Mouse (Mus musculus): ENCODE measurements around the gene Defb45. TPM values are rescaled to one million over a fixed set of nuclear protein-coding genes. Genes with fewer than 3 reads are reported as not detected.
A peak's percentile ranks its signal among the peaks of the same experiment; 100 is the strongest.

Defb45 gene
- total RNA-seq (2015; ENCODE audit: low replicate concordance) (not detected in 2 replicates), total RNA-seq (2017; ENCODE audit: low replicate concordance) (not detected in 2 replicates)

DNA sequence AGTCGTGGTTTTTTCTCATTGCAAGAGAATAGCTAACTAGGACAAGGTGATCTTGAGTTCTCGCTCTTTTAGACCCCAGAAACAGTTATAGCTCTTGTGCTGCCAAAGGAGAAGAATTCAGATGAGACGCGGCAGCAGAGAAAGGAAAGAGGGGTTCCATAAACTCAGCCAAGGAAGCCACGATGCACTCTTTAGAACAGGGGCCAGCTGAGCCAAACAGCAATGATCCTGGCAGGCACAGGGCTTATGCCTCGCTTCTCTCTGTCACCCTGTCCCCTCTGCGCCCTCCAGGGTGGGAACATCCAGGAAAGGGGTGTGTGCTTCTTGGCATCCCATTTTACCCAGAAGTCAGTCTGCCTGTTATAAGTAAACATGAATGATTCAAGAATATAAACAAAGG, at the start of gene Defb45:
TSS of gene Defb45 (minus strand) at position 101 of the 400 bp plus-strand sequence.
- ATAC-seq (replicated peaks; ENCODE audit: low FRiP score, poor library complexity, severe bottlenecking): no peak

- ATAC-seq (replicated peaks; ENCODE audit: low FRiP score, poor library complexity, severe bottlenecking): no peak
Observed at GRCm38 (mm10) chr2:152639406-152640113, 40.4 kb upstream of the Defb45 start.

DNA sequence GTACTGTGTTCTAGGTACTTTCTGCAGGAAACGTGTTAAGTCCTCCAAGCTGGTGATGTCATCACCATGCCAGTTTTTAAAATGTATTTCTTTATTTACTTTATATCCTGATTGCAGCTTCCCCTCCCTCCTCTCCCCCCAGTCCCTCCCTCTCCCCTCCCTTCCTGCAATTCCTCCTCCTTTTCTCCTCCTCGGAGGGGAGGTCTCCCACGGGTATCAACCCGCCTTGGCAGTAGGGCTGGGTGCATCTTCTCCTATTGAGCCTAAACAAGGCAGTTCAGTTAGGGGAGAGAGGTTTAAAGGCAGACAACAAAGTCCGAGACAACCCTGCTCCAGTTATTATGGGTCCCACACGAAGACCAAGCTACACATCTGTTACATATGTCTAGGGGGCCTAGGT, 39.7 kb upstream of the Defb45 start:
- no peak for ATAC-seq (replicated peaks; ENCODE audit: low FRiP score, poor library complexity, severe bottlenecking)

DNA sequence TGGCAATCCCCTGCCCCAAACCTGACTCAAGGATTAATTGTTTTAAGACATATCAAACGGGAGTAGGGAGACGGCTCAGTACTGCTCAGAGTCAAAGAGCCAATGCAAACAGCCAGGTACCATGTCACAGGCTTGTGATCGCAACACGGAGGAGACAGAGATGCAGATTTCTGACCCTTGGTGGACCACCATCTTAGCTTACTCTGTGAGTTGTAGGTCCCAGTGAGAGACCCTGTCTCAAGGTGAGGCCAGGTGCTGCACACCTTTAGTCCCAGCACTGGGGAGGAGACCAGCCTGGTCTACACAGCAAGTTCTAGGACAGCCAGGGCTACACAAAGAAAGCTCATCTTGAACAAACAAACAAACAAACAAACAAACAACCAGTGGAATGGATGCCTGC, 38.2 kb upstream of the Defb45 start:
- ATAC-seq (replicated peaks; ENCODE audit: low FRiP score, poor library complexity, severe bottlenecking): no peak

- ATAC-seq (replicated peaks; ENCODE audit: low FRiP score, poor library complexity, severe bottlenecking): no peak
Observed at GRCm38 (mm10) chr2:152637006-152637322, 37.8 kb upstream of the Defb45 start.

DNA sequence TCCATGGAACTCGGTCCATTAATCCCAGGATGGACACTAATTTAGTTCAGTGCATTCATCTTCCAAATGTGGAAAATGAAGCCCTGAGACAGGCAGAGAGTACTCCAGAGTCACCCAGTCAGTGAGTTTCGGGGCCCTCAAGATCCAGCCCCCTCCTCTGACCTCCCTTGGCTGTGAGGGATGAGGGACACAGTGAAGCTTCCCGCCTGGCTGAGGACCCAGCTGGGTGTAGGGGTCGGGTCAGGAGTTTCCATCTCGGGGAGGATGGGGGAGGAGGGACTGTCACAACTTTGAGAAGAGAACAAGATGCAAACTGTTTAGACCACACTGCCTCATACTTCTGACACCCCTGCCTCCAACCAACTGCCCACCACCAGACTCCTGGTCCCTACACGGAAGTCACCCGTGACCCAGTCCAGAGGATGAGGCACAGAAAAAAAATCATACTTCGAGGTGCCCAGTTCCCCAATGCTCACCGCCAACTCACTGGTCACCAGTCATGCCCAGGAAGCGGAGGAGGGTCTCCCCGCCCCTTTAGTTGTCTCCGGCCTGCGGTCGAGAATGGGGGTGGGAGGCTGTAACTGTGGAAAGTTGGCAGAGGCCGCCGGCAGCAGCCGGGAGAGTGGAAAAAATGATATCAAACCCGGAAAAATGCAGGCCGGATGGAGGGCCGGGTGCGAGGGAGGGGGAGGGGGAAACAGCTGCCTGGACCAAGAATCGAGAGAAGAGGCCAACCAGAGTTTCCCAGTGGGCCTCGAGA, 37.2 kb upstream of the Defb45 start:
- no peak for ATAC-seq (replicated peaks; ENCODE audit: low FRiP score, poor library complexity, severe bottlenecking)

DNA sequence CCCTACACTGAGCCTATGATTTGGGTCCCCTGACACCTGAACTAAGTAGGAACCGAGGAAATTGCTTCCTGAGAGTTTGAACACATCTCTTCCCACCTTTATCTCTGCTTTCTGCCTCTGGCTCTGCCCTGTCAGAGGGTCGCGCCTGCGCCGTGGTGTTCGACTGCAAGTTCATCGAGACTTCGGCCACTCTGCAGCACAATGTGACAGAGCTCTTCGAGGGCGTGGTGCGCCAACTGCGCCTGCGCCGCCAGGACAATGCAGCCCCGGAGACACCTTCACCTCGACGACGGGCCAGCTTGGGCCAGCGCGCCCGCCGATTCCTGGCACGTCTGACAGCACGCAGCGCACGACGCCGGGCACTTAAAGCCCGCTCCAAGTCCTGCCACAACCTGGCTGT, 35.1 kb upstream of the Defb45 start:
- ATAC-seq (replicated peaks; ENCODE audit: low FRiP score, poor library complexity, severe bottlenecking): no peak

- ATAC-seq (replicated peaks; ENCODE audit: low FRiP score, poor library complexity, severe bottlenecking): no peak
Observed at GRCm38 (mm10) chr2:152633334-152633733, 34.1 kb upstream of the Defb45 start.

- ATAC-seq (replicated peaks; ENCODE audit: low FRiP score, poor library complexity, severe bottlenecking): no peak
Observed at GRCm38 (mm10) chr2:152629904-152630303, 30.7 kb upstream of the Defb45 start.

DNA sequence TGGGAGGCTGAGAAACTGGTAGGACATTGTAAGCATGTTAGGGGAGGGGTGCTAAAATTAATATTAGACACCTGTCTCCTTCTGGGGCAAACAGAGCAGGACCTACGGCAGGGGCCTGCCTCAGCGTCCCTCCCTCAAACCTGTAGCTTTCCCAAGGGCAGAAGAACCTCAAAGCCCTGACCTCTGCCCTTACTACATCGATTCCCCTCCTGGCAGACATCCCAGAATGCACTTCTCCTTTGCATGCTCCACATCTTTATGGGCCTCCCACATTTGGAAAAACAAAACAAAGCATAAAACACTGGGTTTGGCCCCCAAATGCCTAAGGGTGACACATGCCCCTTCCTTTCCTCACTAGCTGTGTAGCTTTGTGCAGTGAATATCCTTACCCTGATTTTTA, 30.0 kb upstream of the Defb45 start:
- no peak for ATAC-seq (replicated peaks; ENCODE audit: low FRiP score, poor library complexity, severe bottlenecking)

GRCm38 (mm10) chr2:152628066-152628465, 28.9 kb upstream of the Defb45 start:
- ATAC-seq (replicated peaks; ENCODE audit: low FRiP score, poor library complexity, severe bottlenecking): no peak

DNA sequence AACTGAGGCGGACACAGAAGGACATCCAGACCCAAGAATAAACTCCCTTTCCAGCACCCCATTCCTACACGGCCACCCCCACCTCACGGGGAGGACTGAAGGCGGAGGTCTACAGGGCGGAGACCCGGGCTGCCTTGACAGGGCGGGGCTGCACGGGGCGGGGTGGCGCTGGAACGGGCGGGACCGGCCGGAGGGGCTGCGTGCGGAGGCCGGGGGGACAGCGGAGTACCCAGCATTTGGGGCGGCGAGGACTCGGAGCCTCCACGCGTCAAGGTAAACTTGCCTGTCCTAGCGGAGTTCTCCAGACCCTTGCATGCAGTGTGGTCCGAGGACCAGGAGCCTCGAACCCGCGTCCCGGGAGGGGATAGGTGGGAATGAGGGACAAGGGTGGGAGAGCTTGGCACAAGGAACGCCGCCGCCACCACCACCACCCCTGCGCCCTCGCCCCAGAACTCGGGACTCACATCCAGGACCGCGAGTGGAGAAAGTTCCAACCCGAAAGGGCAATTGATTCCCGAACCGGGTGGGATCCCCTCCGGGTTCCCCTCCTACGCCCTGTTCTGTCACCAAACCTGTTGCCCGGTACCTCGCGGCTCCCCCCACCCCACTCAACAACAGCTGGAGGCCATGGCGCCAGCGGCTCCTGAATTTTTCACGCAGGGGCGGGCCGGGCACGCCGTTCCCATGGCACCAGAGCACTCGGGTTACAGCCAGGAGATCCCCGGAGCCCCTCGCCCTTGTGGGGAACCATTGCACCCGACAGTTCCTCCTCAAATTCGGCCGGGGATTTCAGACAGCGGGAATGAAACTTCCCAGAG, 27.8 kb upstream of the Defb45 start, which contains the start of gene Rem1:
TSS of gene Rem1 (plus strand) at position 178 of the 818 bp plus-strand sequence.
- no peak for ATAC-seq (replicated peaks; ENCODE audit: low FRiP score, poor library complexity, severe bottlenecking)

DNA sequence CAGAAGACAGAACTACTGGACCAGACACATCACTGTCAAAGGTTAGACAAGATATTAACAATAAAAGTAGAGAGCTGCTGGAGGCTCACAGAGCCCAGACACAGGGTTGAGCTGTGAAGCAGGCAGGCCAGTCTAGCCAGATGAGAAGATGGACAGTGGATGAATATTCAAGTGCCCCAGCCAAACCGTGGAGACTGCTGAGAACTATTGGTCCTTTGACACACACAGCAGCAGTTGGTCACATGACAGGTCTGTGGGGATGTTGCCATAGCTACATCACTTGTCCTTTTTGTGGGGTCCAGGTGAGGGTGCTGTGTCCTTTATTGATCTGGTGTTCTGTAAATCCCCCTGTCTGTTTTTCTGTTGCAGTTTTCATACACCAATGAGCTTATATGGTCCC, 26.1 kb upstream of the Defb45 start:
- ATAC-seq (replicated peaks; ENCODE audit: low FRiP score, poor library complexity, severe bottlenecking): no peak

- ATAC-seq (replicated peaks; ENCODE audit: low FRiP score, poor library complexity, severe bottlenecking): no peak
Observed at GRCm38 (mm10) chr2:152624566-152624965, 25.4 kb upstream of the Defb45 start.

GRCm38 (mm10) chr2:152622953-152623352, 23.8 kb upstream of the Defb45 start, which contains the start of gene Defb25:
TSS of gene Defb25 (minus strand) at chr2:152623053.
- ATAC-seq (replicated peaks; ENCODE audit: low FRiP score, poor library complexity, severe bottlenecking): no peak

GRCm38 (mm10) chr2:152622151-152622550, 23.0 kb upstream of the Defb45 start:
- no peak for ATAC-seq (replicated peaks; ENCODE audit: low FRiP score, poor library complexity, severe bottlenecking)

DNA sequence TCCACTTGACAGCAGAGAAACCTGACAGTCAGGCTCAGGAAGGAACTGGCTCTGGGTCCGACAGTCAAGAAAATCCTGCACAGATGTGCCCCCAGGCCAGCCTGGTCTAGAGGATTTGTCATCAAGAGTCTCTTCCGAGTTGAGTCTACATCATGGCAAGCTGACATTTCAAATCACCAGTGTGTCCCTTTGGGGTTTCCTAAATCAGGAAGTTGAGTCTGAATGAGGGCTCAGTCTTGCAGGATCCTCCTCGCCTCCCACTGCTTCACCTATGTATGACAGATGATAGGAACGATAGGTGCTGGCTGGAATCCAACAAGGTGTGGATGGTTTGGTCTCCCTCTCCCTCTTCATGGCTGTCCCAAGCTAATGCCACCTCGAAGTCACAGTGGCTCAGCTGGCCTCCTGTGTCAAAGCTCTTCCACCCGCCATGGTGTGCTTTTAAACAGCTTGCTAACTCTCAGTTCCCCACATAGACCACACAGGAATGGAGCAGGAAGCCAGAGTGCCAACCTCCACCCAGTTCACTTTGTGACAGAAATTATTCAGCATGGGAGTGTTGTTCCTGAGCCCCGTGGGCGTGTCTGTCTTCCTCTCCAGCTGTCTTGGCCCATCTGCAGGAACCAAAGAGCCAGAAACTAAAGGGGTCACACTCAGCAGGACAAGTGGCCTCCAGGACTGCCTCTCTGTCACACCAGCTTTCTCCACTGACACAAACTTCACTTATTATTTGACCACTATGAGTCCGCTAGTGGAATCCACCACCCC, 21.4 kb upstream of the Defb45 start:
- ATAC-seq (replicated peaks; ENCODE audit: low FRiP score, poor library complexity, severe bottlenecking): no peak

- ATAC-seq (replicated peaks; ENCODE audit: low FRiP score, poor library complexity, severe bottlenecking): no peak
Observed at GRCm38 (mm10) chr2:152617374-152617773, 18.2 kb upstream of the Defb45 start.

DNA sequence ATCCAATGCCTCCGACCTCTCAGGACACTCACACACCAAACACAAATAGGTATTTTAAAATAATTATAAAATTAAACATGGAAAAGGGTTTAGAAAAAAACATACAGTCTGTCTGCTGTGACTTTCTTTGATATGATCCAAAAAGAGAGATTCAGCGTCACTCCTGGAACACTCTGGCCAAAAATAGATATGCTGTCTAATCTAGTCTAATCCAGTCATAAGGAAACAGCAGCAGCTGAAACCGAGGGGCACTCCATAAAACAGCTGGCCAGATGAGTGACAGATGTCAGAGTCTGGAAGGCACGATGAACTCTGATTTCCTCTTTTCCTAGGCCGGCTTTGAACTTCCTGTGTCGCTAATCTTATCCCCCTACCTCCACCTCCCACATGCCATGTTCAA, 17.3 kb upstream of the Defb45 start:
- no peak for ATAC-seq (replicated peaks; ENCODE audit: low FRiP score, poor library complexity, severe bottlenecking)

- peak; percentile 67; the same call in 1 of the 2 replicates for ATAC-seq (replicated peaks; ENCODE audit: low FRiP score, poor library complexity, severe bottlenecking)
Observed at GRCm38 (mm10) chr2:152615563-152615962, 16.4 kb upstream of the Defb45 start.

Data from erythroid progenitor cell, adult 5-6 weeks (primary cell).